Mouse (Mus musculus): ENCODE results near the gene Atxn2. TPM values are rescaled to one million over a fixed set of nuclear protein-coding genes. Genes with fewer than 3 reads are reported as not detected.

The Atxn2 gene
- polyA plus RNA-seq, 1 experiment from 2014 or later = 31.6 TPM

- H3K4me2 ChIP-seq (ENCODE audit: low read depth, low read length) = no peak overlapping the region
- H3K36me3 ChIP-seq (replicated peaks; ENCODE audit: insufficient read depth, low read length) = peaks cover 12% of the 10 kb centered on the region; the same call in 1 of the 2 replicates
- TF ChIP-seq EP300 (IDR thresholded peaks at IDR 0.05; ENCODE audit: low read depth) = no peak
- peak; percentile 44 for TF ChIP-seq CTCF (IDR thresholded peaks at IDR 0.05; ENCODE audit: low read depth)
- DNase-seq (no peak), ATAC-seq (no peak)
- H3K9me3 ChIP-seq (ENCODE audit: low read length) = no peaks in the 10 kb centered on the region
- H3K9ac ChIP-seq (replicated peaks) = no peak overlapping the region
- WGBS (ENCODE audit: insufficient replicate concordance) = 85% methylated on average over 4 of the region's 4 CpGs
- no peaks in the 10 kb centered on the region for H3K27me3 ChIP-seq (ENCODE audit: insufficient read depth, low read length)
- H3K4me1 ChIP-seq (ENCODE audit: insufficient read depth) = no peaks in the 10 kb centered on the region
- no peak overlapping the region for H3K27ac ChIP-seq (ENCODE audit: low read depth)
- H3K4me3 ChIP-seq (ENCODE audit: low read depth, low read length) = no peak overlapping the region
Measured at GRCm38 (mm10) chr5:121766038-121766773, 55.1 kb downstream of the Atxn2 start.

DNA sequence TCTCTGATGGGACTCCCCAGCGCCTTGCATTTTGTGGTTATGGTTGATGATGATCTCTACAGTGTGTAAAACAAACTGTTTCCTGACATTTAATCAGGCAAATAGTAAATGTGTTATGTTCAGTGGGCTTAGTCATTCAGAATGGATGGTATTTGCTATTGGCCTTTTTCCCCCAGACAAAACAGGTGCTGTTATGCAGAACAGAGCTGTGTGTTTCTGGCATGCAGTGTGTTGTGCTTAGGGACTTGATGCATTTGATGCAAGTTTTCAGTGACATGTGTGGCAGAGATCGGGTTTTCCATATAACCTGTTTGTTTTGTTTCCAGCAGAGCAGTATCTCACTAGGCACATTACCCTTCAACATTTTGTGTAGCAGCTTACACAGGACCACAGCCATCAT is 56.4 kb downstream of the Atxn2 start:
- Histone ChIP-seq H3K27me3 (ENCODE audit: insufficient read depth, low read length) (no peaks in the 10 kb centered on the region), H3K9me3 (ENCODE audit: low read length) (no peaks in the 10 kb centered on the region), H3K9ac (replicated peaks) (no peak overlapping the region), H3K4me3 (ENCODE audit: low read depth, low read length) (no peak overlapping the region), H3K4me2 (ENCODE audit: low read depth, low read length) (no peak overlapping the region), H3K36me3 (replicated peaks; ENCODE audit: insufficient read depth, low read length) (peaks cover 14% of the 10 kb centered on the region), H3K4me1 (ENCODE audit: insufficient read depth) (no peaks in the 10 kb centered on the region), H3K27ac (ENCODE audit: low read depth) (no peak overlapping the region)
- DNase-seq (no peak), ATAC-seq (no peak)
- TF ChIP-seq EP300 (IDR thresholded peaks at IDR 0.05; ENCODE audit: low read depth) = no peak
- WGBS (ENCODE audit: insufficient replicate concordance) = 83% methylated on average over 2 of the region's 2 CpGs

GRCm38 (mm10) chr5:121769827-121770226 is 58.7 kb downstream of the Atxn2 start:
- H3K36me3 ChIP-seq (replicated peaks; ENCODE audit: insufficient read depth, low read length) = peaks cover 22% of the 10 kb centered on the region
- H3K4me1 ChIP-seq (ENCODE audit: insufficient read depth) = no peaks in the 10 kb centered on the region
- no peaks in the 10 kb centered on the region for H3K27me3 ChIP-seq (ENCODE audit: insufficient read depth, low read length)
- no peak overlapping the region for H3K27ac ChIP-seq (ENCODE audit: low read depth)
- H3K4me2 ChIP-seq (ENCODE audit: low read depth, low read length) = no peak overlapping the region
- no peaks in the 10 kb centered on the region for H3K9me3 ChIP-seq (ENCODE audit: low read length)
- 88% methylated on average over 7 of the region's 7 CpGs for WGBS (ENCODE audit: insufficient replicate concordance)
- H3K4me3 ChIP-seq (ENCODE audit: low read depth, low read length) = no peak overlapping the region
- no peak for ATAC-seq
- no peak for TF ChIP-seq CTCF (IDR thresholded peaks at IDR 0.05; ENCODE audit: low read depth)
- no peak for TF ChIP-seq EP300 (IDR thresholded peaks at IDR 0.05; ENCODE audit: low read depth)
- DNase-seq = no peak
- no peak overlapping the region for H3K9ac ChIP-seq (replicated peaks)

DNA sequence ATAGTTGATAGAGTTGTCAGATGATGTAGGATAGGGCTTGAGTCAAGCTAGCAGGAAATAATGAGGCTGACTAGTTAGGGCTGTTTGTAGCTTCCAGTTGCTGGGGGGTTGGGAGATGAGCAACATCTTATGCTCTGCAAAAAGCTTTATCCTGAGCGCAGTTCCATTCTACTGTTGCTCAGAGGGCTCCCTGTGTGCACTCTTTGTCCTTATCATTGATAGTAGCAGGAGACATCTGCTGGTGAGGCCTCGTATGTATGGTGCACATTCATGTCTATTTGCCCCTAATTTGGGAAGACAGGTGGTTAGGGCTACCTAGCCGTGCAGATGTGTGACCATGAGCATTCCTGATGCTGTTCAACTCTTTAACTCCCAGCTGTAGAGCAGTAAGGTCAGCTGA is 60.5 kb downstream of the Atxn2 start:
- no peak overlapping the region for H3K9ac ChIP-seq (replicated peaks)
- ATAC-seq (no peak), DNase-seq (no peak)
- H3K4me3 ChIP-seq (ENCODE audit: low read depth, low read length) = no peak overlapping the region
- TF ChIP-seq CTCF (IDR thresholded peaks at IDR 0.05; ENCODE audit: low read depth) = no peak
- no peak for TF ChIP-seq EP300 (IDR thresholded peaks at IDR 0.05; ENCODE audit: low read depth)
- no peak overlapping the region for H3K27ac ChIP-seq (ENCODE audit: low read depth)
- peaks cover 30% of the 10 kb centered on the region for H3K36me3 ChIP-seq (replicated peaks; ENCODE audit: insufficient read depth, low read length)
- no peaks in the 10 kb centered on the region for H3K27me3 ChIP-seq (ENCODE audit: insufficient read depth, low read length)
- H3K4me1 ChIP-seq (ENCODE audit: insufficient read depth) = no peaks in the 10 kb centered on the region
- H3K4me2 ChIP-seq (ENCODE audit: low read depth, low read length) = no peak overlapping the region
- no peaks in the 10 kb centered on the region for H3K9me3 ChIP-seq (ENCODE audit: low read length)
- WGBS (ENCODE audit: insufficient replicate concordance) = 77% methylated on average over 3 of the region's 3 CpGs

DNA sequence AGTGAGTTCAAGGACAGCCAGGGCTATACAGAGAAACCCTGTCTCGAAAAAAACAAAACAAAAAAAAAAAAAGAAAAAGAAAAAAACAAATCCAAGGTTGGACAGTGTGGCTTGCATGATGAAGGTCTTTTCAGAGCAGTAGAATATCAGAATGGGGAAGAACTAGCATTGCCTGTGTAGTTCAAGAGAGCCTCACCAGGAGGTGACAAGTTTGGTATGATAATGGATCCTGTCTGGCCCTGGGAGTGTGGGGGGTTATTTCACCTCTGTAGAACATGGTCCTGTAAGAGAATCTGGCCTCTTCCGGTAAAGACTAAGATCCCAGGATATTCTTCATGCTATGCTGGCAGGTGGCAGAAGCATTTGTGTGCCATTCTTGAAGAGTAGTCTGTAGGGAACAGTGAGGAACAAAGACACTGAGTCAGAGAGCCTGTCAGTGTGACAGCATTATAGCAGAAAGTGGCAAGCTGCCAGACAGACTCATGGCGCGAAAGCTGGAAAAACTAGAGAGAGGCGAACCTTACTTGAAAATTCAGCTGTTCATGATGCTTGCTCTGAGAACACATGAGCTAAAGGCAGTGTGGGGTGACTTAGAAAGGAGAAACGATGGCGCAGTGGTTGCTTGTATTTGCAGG is 67.5 kb downstream of the Atxn2 start:
- Histone ChIP-seq H3K4me1 (ENCODE audit: insufficient read depth) (no peaks in the 10 kb centered on the region), H3K27ac (ENCODE audit: low read depth) (no peak overlapping the region), H3K4me3 (ENCODE audit: low read depth, low read length) (no peak overlapping the region), H3K27me3 (ENCODE audit: insufficient read depth, low read length) (no peaks in the 10 kb centered on the region), H3K4me2 (ENCODE audit: low read depth, low read length) (no peak overlapping the region), H3K9ac (replicated peaks) (no peak overlapping the region), H3K9me3 (ENCODE audit: low read length) (no peaks in the 10 kb centered on the region), H3K36me3 (replicated peaks; ENCODE audit: insufficient read depth, low read length) (peaks cover 52% of the 10 kb centered on the region)
- TF ChIP-seq EP300 (IDR thresholded peaks at IDR 0.05; ENCODE audit: low read depth) = no peak
- TF ChIP-seq CTCF (IDR thresholded peaks at IDR 0.05; ENCODE audit: low read depth) = no peak
- 87% methylated on average over 7 of the region's 7 CpGs for WGBS (ENCODE audit: insufficient replicate concordance)
- no peak for ATAC-seq
- no peak for DNase-seq

DNA sequence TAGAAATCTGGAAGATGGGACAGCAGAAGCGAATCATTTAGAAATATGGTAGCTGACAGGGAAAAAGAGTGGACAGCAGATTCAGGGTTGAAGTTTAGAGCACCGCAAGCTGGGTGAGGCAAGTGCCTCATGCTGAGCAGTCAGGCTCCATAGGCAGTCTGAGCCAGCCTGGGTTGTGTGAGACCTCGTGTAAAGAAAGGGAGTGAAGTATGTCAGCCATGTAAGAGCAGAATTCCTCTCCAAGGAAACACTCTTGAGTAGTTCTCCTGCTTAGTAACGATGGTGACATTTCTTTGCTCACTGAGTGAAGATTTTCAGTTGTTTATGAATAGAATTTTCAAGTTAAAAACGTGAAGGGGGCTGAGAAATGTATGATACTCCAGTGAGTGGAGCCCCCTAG is 69.0 kb downstream of the Atxn2 start:
- H3K4me1 ChIP-seq (ENCODE audit: insufficient read depth) = no peaks in the 10 kb centered on the region
- H3K27ac ChIP-seq (ENCODE audit: low read depth) = no peak overlapping the region
- H3K4me3 ChIP-seq (ENCODE audit: low read depth, low read length) = no peak overlapping the region
- TF ChIP-seq EP300 (IDR thresholded peaks at IDR 0.05; ENCODE audit: low read depth) (no peak), CTCF (IDR thresholded peaks at IDR 0.05; ENCODE audit: low read depth) (no peak)
- no peak overlapping the region for H3K4me2 ChIP-seq (ENCODE audit: low read depth, low read length)
- peaks cover 57% of the 10 kb centered on the region for H3K36me3 ChIP-seq (replicated peaks; ENCODE audit: insufficient read depth, low read length)
- no peak overlapping the region for H3K9ac ChIP-seq (replicated peaks)
- H3K27me3 ChIP-seq (ENCODE audit: insufficient read depth, low read length) = no peaks in the 10 kb centered on the region
- H3K9me3 ChIP-seq (ENCODE audit: low read length) = no peaks in the 10 kb centered on the region
- no peak for ATAC-seq
- no peak for DNase-seq
- whole genome bisulfite sequencing (ENCODE audit: insufficient replicate concordance) = 84% methylated on average over 5 of the region's 5 CpGs

All from liver, postnatal 0 days (tissue).